Mouse (Mus musculus) mouse trophoblast stem cell (cell line): ENCODE data around the gene Kcnj10.

Experiments used
- in situ Hi-C, 2 experiments: fragments of 300-500 bp; cut with MseI, MboI; formaldehyde crosslinking; loops; 2 replicates in 1 of 2; 3 replicates in 1 of 2; pipeline ENCODE4 v1.15.1; 2025

Kcnj10 gene

DNA sequence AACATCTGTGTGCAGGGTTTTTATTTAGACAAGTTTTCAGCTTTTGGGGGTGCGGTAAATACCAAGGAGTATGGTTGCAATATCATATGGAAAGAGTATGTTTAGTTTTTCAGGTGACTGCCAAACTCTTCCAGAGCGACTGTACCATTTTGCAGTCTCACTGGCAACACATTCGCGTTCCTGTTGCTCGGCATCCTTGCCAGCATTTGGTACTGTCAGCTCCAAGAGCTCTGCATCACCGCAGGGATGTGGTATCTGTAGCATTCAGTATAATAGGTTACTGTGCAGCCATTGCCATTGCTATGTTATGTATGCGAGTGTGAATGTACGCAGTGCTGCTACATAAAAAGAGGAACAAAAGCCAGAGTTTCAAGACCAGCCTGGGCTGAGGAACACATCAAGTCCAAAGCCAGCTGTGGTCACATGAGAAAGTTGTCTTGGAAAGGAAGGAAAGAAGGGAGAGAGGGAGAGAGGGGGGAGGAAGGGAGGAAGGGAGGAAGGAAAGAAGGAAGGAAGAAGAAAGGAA is 9.5 kb upstream of the Kcnj10 start:
- in situ Hi-C loops: no loop called here

DNA sequence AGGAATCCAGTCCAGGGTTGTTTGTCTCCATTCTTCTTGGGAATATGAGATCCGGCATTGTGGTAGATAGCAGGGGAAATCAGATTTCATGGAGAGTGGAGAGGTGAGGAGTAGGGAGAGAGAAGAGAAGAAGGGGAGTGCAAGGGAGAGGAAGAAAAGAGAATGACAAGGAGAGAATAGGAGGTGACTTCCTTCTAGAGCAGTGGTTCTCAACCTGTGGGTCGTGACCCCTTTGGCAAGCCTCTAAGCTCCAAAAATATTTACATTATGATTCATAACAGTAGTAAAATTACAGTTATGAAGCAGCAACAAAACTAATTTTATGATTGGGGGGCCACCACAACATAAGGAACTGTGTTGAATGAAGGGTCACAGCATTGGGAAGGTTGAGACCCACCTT is 8.1 kb upstream of the Kcnj10 start:
- in situ Hi-C loops: no loop called here

DNA sequence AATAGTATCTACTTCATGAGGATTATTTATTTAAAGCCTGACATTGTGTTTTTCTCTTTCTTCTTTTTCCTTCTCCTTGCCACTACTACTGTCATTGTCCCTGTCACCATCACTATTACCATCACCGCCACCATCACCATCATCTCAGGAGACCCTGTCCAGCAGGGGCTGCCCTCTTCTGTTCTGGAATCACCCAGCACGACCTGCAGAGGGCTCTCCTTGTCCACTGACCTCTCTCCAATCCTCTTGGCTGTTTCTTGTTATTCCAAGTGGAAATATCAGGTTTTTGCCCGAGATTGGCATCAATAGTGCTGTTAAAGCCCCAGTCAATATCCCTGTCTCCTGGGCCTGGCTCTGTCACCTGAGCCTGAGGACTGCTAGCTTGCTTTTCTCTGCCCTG is 7.5 kb upstream of the Kcnj10 start:
- in situ Hi-C loops: no loop called here

DNA sequence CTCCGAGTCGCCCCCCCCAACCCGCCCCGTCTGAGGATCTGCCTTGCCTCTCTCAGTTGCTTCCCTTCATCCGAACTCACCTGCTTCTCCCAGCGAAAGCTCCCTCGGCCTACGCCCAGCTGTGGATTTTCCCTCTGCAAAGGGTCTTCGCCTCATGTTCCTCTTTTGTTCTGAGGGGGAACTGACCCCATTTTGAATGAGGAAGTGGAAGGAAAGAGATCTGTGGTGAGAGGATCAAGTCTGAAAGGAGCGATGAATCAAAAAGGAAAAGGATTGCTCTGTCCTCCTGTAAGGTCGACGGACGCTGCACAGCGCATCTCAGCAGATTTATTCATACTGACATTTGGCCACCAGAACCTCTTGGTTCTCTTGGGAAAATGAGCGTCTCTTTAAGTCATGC is 5.2 kb upstream of the Kcnj10 start:
- in situ Hi-C loops: no loop called here

DNA sequence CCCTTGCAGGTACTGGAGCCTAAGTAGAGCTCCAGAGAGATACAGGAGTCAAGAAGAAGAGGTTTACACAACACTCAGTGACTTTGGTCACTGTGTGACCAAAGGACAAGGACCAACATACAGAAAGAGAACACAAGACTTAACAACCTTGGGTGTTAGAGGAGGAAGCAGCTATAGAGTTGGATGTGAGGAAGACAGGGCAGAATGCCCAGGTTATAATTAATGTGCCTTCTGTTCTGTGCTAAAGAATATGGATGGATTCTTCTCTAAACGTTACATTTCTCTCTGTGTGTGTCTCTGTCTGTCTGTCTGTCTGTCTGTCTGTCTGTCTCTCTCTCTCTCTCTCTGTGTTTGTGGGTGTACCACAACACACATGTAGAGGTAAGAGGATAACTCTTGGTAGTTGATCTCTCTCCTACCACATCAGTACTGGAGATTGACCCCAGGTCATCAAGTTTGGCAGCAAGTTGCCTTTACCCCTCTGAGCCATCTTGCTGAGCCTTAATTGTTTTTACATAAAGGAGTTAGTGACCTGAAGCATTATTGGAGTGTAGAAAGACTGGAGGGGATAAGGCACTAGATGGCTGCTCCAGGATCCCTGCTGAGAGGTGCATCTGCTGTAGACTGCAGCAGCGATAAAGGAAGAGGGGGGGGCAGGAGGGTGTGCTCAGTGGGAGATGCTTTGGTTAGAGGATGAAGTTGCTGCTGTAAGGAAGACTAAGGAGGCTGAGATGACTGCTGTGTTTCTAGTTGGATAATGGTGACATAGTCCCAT is 3.4 kb upstream of the Kcnj10 start:
- in situ Hi-C loops: no loop called here

DNA sequence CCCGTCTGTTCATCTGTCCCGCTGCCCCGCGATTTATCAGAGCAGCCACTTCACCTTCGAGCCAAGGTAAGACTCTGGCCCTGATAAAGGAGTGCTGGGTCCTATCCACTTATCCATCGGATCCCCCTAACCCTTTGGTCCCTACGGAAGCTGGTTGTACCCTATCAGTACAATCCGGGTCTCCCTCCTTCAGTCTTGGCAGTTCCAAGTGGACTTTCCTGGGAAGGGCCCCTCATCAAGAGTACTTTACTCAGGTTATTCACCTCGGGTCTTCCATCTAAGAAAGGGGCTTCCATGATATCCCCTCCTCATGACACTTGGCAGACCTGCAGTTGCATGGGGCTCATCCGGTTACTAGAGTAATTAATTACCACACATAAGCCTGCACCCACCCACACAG is 376 bp downstream of the Kcnj10 start:
- in situ Hi-C loops: no loop called here

DNA sequence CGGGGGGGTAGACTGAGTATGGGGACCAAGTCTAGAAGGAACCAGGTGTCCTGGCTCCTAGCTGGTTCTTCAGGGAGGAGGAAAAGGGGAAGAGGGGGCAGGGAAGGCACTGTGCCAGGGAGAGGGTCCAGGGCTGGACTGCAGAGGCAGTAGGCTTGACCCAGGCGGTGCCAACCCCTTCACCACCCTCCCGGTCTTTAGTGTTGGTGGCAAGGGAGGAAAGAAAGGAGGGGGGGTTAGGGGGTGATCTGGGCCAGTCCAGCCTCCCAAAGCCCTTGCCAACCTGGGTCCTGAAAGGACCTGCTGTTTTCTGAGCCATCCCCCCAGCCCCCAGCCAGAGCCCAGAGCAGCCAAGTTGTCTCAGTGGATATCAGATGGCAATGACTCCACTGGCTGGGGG is 1.7 kb downstream of the Kcnj10 start:
- in situ Hi-C loops: no loop called here

DNA sequence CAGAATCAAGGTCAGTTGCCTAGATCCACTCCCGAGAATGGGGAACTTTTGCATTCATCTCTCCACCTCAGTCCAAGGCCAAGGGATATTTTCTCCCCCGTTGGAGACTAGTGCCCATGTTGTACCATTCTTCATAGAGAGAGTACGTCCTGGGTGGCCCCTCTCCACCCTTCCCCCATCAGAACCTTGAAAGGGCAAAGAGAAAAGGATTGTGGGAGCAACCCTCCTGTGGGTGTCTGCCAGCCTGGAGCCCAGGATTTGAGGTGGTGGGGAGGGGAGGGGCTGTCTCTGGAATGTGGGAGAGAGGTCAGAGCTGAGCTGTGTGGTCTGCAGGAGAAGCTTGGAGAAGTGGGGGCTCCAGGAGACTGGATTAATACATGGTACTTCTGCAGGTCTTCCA is 2.9 kb downstream of the Kcnj10 start:
- in situ Hi-C loops: no loop called here

DNA sequence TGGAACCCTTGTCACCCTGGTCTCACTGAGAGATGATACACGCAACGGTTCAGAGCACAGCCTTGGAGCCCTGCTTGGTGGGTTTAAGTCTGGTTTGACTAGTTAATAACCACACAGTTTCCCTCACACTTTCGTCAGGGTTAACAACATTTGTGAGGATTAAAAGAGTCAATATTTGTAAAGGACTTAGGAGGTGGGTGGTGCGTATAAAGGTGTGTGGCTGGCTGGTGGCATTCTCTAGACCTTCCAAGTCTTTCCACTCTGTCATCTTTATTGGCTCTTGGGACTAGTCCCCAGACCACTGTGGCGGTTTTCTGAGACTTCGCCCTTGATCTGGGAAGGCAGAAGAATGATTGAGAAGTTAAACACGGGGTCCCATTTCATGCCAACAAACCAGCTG is 3.8 kb downstream of the Kcnj10 start:
- in situ Hi-C loops: no loop called here

DNA sequence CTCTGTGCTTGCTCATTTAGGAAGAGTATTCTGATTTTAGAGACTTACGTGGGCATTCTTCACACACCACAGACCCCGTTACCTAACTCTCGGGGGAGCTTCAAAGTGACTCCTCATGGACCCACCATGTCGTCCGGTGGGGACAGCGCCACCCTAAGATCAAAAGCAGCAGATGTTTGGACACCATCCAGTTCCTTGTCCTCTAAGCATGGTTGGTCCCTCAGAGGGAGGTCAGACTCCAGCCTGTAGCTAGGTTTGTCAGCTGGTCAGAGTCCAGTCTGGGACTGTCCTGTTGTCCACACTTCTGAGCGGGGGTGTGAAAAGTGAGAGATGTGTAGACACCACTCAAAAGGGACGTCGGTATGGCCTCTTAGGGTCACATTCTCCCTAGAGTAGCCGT is 5.7 kb downstream of the Kcnj10 start:
- in situ Hi-C loops: no loop called here

DNA sequence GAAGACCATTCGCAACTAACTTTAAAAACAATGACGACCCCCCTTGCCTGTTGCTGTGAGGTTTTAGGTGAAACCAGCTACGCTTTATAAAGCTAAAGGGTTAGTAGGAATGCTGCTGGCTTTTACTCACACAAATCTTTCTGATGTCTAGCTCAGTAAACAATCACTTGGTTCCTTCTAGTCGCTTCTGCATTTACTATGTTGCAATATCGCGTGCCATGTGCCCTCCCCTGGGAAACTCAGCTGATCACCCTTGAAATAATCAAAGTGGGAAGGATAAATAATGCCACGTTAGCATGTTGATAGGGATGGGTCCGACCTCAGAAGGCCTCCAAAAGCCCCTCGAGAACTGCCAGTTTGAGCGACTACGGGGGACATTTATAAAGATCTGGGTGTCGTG is 6.4 kb downstream of the Kcnj10 start:
- in situ Hi-C loops: no loop called here

DNA sequence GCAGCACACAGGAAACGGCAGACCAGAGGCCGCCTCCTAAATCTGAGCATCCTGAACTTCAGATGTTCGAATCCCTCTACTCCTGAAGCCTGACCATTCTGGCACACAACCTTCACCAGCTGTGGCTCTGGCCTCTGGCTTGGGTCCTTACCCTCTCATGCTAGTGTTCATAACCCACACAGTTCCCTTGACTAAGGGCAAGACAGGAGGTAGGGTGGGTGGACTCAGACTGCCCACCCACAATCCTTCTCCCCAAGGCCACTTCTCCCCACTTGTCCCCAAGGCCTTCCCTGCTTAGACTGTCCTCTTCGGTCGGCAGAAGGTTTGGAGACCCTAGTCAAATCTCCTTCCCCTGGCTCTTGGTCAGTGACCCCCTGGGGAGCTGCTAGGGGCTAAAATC is 8.5 kb downstream of the Kcnj10 start:
- in situ Hi-C loops: no loop called here

DNA sequence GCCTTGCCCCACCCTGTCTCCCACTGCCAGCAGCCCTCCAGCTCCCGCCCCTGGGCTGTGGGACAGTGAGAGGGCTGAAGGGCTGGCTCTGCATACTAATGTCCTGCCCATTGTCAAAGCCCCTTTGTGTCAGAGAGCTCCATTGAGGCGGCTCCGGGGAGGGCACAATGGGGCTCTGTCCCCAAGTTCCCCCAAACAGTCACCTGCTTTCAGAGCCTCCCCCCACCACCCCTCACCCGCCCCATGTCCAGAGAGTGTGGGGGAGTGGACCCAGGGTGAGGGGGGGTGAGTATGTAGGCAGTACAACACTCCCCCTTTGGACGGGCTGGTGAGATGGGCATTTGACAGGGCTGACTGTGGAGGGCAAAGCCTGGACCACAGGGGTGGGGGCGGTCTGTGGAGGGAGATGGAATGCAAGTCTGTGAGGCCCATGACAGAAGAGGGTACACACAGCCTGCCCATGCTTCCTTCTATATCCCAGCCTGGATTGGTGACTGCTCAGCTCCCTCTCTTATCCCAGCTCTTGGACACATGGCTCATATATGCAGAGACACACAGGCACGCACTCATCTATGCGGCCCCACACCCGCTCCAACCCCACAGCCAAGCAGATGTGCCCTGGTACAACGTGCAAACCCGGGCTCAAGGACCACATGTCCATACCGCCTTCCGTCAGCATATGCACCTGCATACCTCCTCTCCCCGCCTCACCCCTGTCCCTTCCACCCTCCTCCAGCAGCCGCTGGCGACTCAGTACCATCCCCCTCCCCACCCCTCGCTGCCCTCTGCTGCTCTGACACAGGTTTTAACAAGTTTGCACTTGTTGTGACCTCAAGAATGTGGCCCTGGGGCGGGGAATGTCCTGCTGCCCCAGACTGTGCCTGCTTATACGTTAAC is 9.2 kb downstream of the Kcnj10 start:
- in situ Hi-C loops: no loop called here

DNA sequence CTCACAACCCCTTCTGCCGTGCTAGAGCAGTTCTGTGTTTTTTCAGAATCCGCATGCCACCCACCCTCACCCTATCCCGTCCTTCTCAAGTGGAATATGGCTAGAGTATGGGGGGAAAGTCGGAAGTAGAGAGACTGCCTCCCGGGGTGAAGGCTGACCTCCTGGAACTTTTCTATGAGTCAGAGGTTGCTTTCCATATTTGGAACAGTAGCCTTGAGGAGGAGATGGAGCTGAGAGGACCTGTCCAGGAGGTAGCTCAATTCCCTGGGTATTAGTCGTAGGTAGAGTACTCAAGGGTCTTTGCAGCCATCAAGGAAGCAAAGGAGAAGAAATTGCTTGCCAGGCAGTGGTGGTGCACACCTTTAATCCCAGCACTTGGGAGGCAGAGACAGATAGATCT is 11.0 kb downstream of the Kcnj10 start:
- in situ Hi-C loops: no loop called here

DNA sequence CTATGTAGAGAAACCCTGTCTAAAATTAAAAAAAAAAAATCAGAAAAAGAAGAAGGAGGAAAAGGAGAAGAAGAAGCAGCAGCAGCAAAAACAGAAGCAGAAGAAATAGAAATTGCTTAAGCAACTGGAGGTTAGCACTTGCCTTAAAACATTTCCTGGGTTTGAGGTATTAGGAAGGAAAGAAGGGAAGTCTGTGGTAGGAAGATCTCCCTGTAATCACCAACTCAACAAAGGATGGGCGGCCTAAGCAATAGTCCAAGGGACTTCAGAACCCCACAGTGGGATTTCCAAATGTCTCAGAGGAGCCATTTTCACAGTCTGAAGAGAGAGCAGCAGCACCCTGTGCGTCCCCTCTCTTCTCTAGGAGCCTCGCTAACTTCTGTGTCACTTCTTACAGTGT is 11.4 kb downstream of the Kcnj10 start:
- in situ Hi-C loops: no loop called here

DNA sequence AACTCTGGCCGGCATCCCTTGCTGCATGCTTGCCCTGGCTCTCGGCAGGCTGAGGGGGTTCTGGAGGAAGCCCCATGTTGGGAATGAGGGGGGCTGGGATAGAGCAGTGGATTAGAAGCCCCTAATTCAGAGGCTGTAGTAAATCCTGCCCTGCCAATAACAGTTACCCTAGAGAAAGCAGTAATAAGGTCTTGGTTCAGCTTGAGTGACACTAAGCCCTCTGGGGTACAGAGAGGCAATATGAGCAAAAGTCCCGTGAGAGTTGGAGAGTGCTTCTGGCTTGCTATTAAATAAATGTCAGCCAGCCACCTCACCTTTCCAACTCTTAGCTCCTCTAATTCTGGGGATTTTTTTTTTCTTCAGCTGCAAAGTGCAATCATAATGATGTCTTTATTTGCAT is 14.3 kb downstream of the Kcnj10 start:
- in situ Hi-C loops: no loop called here

DNA sequence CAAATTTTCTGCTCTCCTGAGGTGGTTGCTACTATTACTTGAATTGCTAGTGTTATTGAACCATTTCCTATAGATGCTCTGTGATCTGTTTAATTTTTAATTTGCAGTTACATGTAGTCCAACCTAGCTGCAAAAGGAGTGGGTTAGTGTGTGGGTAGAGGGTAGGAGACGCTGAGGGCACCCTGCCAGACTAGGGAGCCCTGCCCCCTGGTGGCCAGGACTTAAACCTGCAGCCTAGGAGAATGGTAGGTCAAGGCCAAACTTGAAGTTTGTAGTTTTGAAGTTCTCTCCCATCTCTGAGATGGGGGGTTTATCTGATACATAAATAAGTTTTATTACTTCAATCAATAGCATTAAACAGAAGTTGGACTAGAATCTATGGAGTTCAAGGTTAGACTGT is 16.5 kb downstream of the Kcnj10 start:
- in situ Hi-C loops: no loop called here

DNA sequence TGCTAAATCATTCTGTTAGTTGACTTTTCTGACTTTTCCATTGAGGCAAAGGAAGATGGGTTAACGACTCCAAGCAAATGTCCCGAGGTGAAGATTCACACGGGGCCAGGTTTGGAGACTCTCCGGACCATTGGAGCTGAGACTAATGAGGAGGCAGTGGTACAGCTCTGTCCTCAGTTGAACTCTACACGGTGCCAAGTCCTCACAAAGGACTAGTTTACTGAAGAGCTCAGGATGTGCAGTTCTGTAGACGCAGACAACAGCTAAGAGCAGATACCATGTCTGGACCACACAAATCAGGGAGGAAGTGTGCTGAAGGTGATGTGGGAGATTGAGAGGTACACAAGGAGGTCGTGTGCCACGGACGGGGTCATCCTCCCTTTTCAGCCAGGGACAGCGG is 17.3 kb downstream of the Kcnj10 start:
- in situ Hi-C loops: no loop called here

DNA sequence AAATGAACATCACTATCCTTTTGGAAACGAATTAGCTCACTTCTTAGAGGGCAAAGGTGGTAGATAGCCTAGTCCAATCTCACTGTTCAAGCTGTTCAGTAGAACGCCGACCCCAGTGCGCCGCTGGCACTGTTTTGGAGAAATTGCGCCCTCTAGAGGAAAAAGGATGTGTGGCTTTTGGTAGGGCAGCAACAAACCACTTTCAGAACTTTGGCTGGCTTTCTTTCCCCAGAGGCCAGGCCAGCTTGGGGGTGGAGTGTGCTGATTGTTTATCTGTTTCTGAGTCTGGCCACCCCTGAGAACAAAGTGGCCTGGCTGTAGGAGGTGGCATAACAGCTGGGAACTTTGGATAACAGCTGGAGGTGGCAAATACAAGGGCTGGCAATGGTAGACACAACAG is 23.7 kb downstream of the Kcnj10 start:
- in situ Hi-C loops: no loop called here

DNA sequence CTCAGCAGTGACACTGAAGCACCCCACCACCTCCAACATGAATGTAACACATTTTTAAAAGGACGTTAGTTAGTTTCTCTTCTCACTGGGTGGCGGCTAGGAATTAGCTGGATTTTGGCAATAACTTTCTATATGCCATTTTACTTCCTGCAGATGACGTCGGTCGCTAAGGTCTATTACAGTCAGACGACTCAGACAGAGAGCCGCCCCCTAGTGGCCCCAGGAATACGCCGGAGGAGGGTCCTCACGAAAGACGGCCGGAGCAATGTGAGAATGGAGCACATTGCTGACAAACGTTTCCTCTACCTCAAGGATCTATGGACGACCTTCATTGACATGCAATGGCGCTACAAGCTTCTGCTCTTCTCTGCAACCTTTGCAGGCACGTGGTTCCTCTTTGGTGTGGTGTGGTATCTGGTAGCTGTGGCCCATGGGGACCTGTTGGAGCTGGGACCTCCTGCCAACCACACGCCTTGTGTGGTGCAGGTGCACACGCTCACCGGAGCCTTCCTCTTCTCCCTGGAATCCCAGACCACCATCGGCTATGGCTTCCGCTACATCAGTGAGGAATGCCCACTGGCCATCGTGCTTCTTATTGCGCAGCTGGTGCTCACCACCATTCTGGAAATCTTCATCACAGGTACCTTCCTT is 27.9 kb downstream of the Kcnj10 start:
- in situ Hi-C loops: no loop called here

DNA sequence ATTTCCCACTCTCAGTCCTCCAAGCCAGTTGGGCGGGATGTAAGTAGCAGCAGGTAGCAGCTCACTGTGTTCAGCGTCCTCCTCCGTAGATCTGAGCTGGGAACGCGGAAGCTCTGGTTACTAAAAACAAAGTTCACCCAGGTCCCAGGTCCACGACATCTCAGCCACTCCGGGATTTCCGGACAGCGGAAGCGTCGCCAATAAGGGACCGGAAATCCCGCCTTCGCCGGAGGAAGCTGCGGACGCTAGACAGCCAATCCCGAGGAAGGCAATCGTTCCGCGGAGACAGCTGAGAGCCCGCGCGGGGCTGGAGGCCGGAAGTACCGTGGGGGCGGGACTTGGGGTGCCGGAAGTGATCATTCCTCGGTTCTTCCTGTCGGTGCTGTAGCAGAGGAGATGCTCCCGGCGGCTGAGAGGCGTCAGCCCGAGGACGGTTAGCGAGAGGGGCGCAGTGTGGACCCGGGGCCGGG is 35.2 kb downstream of the Kcnj10 start, which contains the start of gene Pigm:
Gene Pigm (plus strand): TSS at position 349 of the 470 bp plus-strand sequence.
- in situ Hi-C loops: no loop called here
